Mouse (Mus musculus) thymus, adult 2 months (tissue): ENCODE measurements around the gene Zfp457. TPM values are rescaled to one million over a fixed set of nuclear protein-coding genes. Genes with fewer than 3 reads are reported as not detected.
"Not testable (repeated sequence)": the region's sequence is repeated elsewhere in the genome, so short reads cannot be mapped to it uniquely, and the experiment has no call there.

Source experiments
- DNase-seq: peaks from one replicate; pipeline ENCODE4 v3.0.0; 2021
- H3K27ac ChIP-seq: fragments of 200-500 bp; 2 replicates; pipeline ENCODE4 v1.5.1; 2012; ENCODE audit warnings: low read length, control low read depth; ENCODE audit not compliant: control insufficient read depth, insufficient read depth
- H3K27me3 ChIP-seq: fragments of 200-500 bp; 2 replicates; pipeline ENCODE4 v1.6.1; 2012; ENCODE audit warnings: mild to moderate bottlenecking, low read length, moderate library complexity, mixed read lengths; ENCODE audit not compliant: control insufficient read depth, insufficient read depth
- H3K36me3 ChIP-seq: fragments of 200-500 bp; 2 replicates; pipeline ENCODE4 v1.6.1; 2012; ENCODE audit warnings: mild to moderate bottlenecking, low read length, moderate library complexity; ENCODE audit not compliant: control insufficient read depth, insufficient read depth
- H3K4me1 ChIP-seq: fragments of 200-500 bp; replicated peaks from 2 replicates; pipeline ENCODE4 v1.6.1; 2012; ENCODE audit warnings: low read length; ENCODE audit not compliant: control insufficient read depth, insufficient read depth
- H3K4me3 ChIP-seq: fragments of 200-500 bp; 2 replicates; pipeline ENCODE4 v1.5.1; 2012; ENCODE audit warnings: mild to moderate bottlenecking, low read length, control low read depth, moderate library complexity; ENCODE audit not compliant: control insufficient read depth, insufficient read depth
- CTCF ChIP-seq: fragments of 200-500 bp; IDR thresholded peaks from 2 replicates; pipeline ENCODE4 v1.5.1; 2012; ENCODE audit warnings: mild to moderate bottlenecking, control low read depth, low read length, moderate library complexity, borderline replicate concordance; ENCODE audit not compliant: control insufficient read depth, poor library complexity, insufficient read depth; ENCODE audit errors: extremely low read depth
- POLR2A ChIP-seq: fragments of 200-500 bp; IDR thresholded peaks from 2 replicates; pipeline ENCODE4 v1.6.1; 2012; ENCODE audit warnings: mild to moderate bottlenecking, low read length, control low read depth, moderate library complexity; ENCODE audit not compliant: control insufficient read depth, poor library complexity, insufficient read depth; ENCODE audit errors: extremely low read depth
- WGBS: fragments of 180-500 bp; shearing (Covaris S2); methylation state at CpG from one replicate; pipeline ENCODE4 v1.1.7; 2018; 5-methylcytosine and 5-hydroxymethylcytosine counted together
- polyA plus RNA-seq: library from polyadenylated mRNA; depleted of rRNA; stranded (reverse); fragments of >200 nt; gene quantifications from 2 replicates; pipeline ENCODE4 v1.2.3, GENCODE M21; 2012; rRNA removed

Gene Zfp457
- polyA plus RNA-seq, 1 experiment: 2.4 TPM

DNA sequence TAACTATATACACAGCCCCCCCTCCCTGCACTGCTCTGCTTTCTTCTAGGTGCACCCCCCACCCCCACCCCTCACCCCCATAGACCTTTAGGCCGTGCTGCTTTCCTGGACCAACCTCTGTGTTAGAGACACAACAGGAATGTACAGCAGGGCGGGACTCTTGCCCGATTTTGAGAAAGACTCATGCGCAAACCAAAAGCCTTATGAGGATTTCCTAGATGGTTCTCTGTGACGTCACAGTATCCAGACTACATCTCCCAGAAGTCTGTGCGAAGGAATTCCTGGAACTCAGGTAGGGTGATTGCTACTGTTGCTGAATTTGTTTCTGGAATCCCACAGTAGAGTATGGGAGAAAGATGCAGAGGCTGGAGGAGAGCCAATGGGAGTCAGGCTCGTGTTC, 28.0 kb downstream of the Zfp457 start, which contains the start of gene Zfp458:
Zfp458 (minus strand) TSS at position 153 of the 400 bp plus-strand sequence.
- WGBS: 55% methylated on average over 7 of the region's 7 CpGs
- no peak for DNase-seq
- TF ChIP-seq CTCF (no peak), POLR2A (no peak)
- Histone ChIP-seq H3K27me3 (no peaks in the 10 kb centered on the region), H3K4me1 (no peaks in the 10 kb centered on the region), H3K27ac (no peak within 1 kb of the TSS), H3K4me3 (no peak within 1 kb of the TSS), H3K36me3 (no peaks in the 10 kb centered on the region)

DNA sequence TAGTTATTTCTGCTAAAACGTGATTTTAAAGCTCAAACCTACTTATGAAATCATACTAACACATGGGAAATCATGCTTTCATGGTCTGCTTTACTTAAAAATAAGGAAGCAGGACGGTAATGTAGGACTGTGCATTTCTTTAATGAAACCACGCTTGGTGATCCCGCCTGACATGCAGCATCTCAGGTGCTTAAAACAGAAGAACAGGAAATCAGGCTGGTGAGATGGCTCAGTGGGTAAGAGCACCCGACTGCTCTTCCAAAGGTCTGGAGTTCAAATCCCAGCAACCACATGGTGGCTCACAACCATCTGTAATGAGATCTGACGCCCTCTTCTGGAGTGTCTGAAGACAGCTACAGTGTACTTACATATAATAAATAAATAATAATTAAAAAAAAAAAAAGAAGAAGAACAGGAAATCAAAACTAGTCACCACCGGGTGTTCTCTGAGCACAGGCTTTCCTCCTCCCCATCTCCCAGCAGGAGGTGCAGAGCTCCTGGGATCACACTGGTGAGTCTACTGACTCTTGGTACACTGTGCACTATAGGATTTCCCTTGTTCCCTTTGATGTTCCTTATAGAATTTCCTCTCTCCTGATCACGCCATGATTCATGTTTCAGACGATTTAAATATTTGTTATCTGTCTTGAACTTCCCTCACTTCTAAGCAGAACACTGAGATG, 36.8 kb downstream of the Zfp457 start:
- peak overlapping the region; percentile 98 for H3K4me3 ChIP-seq
- H3K4me1 ChIP-seq, H3K27ac ChIP-seq, H3K36me3 ChIP-seq, DNase-seq, H3K27me3 ChIP-seq: not testable (repeated sequence)
- WGBS: 27% methylated on average over 9 of the region's 9 CpGs

DNA sequence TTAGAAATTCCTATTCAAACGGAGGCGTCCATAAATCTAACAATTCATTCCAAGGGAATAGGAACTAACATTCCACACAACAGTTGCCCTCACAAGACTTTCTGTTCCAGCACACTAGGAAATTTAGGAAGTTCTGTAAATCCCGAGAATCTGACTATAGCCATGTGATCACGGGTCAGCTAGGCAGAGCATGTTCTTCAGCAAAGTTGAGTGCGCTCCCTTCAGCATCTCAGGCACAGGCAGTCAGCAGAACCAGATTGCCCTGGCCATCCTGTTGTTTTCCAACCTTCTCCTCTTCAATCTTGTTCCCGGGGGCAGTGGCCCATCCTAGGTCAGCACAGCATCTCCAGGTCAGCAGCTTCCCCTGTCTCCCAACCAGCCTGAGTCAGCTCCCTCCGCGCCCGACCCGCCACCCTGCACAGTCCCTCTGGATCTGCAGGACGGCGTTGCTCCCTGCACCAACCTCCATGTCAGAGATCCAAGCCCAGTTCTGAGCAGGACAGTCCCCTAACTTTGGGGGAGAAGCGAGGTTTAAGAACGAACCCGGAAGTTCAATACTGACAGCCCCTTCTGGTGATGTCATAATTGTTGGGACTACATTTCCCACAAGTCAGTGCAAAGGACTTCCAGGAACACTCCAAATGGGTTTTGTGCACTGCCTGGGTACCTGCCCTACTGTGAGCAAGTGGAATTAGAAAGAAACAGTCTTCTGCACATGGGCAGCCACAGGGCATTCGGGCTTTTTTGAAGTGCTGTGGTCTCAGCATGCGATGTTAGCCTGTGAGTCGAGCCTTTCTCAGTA, 37.5 kb downstream of the Zfp457 start:
- H3K36me3 ChIP-seq: no peaks in the 10 kb centered on the region
- H3K27ac ChIP-seq: no peak overlapping the region
- H3K4me3 ChIP-seq: peak overlapping the region; percentile 98
- WGBS: 10% methylated on average over 18 of the region's 18 CpGs
- H3K4me1 ChIP-seq: no peaks in the 10 kb centered on the region
- peak; percentile 79 for DNase-seq
- TF ChIP-seq POLR2A (no peak), CTCF (no peak)
- H3K27me3 ChIP-seq: no peaks in the 10 kb centered on the region

Other genes starting within 250 kb of the Zfp457 start
- gene Zfp712, start 245.3 kb downstream of the Zfp457 start, polyA plus RNA-seq: 0.65 and 0.73 TPM in 2 replicates
- 0.24 and 0.42 TPM in 2 replicates for gene Zfp708, start 208.5 kb downstream of the Zfp457 start, polyA plus RNA-seq
- 1.5 TPM in 2 replicates for gene Gm28557, start 197.9 kb downstream of the Zfp457 start, polyA plus RNA-seq
- 0.05 and 0.17 TPM in 2 replicates for gene Rslcan18, start 190.2 kb downstream of the Zfp457 start, polyA plus RNA-seq
- 0.18 and 0.23 TPM in 2 replicates for gene Zfp759, start 184.8 kb downstream of the Zfp457 start, polyA plus RNA-seq
- 2.8 and 4.5 TPM in 2 replicates for gene Rsl1, start 133.3 kb downstream of the Zfp457 start, polyA plus RNA-seq
- 0.24 and 0.30 TPM in 2 replicates for gene Zfp455, start 112.0 kb downstream of the Zfp457 start, polyA plus RNA-seq
- 0.97 and 1.1 TPM in 2 replicates for gene Zfp458, start 28.0 kb downstream of the Zfp457 start, polyA plus RNA-seq
- 1.5 and 2.0 TPM in 2 replicates for gene Zfp595, start 26.1 kb upstream of the Zfp457 start, polyA plus RNA-seq
- gene Gm28044, start 54.1 kb upstream of the Zfp457 start, polyA plus RNA-seq: not detected in 2 replicates
- gene Zfp953, start 54.1 kb upstream of the Zfp457 start, polyA plus RNA-seq: 0.82 TPM in 2 replicates
- 0.23 TPM in 1 of 2 replicates, not detected in the other for gene Gm28041, start 69.2 kb upstream of the Zfp457 start, polyA plus RNA-seq
- 0.37 and 0.65 TPM in 2 replicates for gene Zfp456, start 69.3 kb upstream of the Zfp457 start, polyA plus RNA-seq
- 1.6 and 5.0 TPM in 2 replicates for gene Zfp429, start 93.3 kb upstream of the Zfp457 start, polyA plus RNA-seq
- gene Zfp459, start 114.9 kb upstream of the Zfp457 start, polyA plus RNA-seq: 0.41 and 0.61 TPM in 2 replicates
- gene Zfp874a, start 145.1 kb upstream of the Zfp457 start, polyA plus RNA-seq: 2.4 and 3.6 TPM in 2 replicates
- 5.9 and 6.3 TPM in 2 replicates for gene Zfp874b, start 177.8 kb upstream of the Zfp457 start, polyA plus RNA-seq
- gene Zfp58, start 194.1 kb upstream of the Zfp457 start, polyA plus RNA-seq: 1.2 and 1.7 TPM in 2 replicates
- not detected in 2 replicates for gene Gm26965, start 219.7 kb upstream of the Zfp457 start, polyA plus RNA-seq
- 31.2 and 43.7 TPM in 2 replicates for gene Zfp87, start 219.7 kb upstream of the Zfp457 start, polyA plus RNA-seq
- gene Zfp748, start 247.3 kb upstream of the Zfp457 start, polyA plus RNA-seq: 7.0 and 8.6 TPM in 2 replicates